Mouse (Mus musculus): ENCODE measurements around the gene Acaca.

- TF ChIP-seq CTCF (IDR thresholded peaks at IDR 0.05; ENCODE audit: extremely low read depth, insufficient read depth, low read length) (no peak), POLR2A (IDR thresholded peaks at IDR 0.05; ENCODE audit: extremely low read depth, insufficient read depth, low read length) (0 out of 2 replicates have a peak, but pooled peaks have one; percentile 26)
Observed at GRCm38 (mm10) chr11:84179954-84180598, 50.6 kb downstream of the Acaca start.

All from cortical plate, adult 2 months (tissue).